In genomic region chr14:24757302-24757701, GRCm38 (mm10) we compare ENCODE assay signal across 15 mouse cellular contexts.
DNase-seq lines count a peak whose midpoint lies in the region; ATAC-seq and TF ChIP-seq lines count a peak whose summit lies in the region.
"Had no signal": no experiment of that assay in that cellular context is flagged by ENCODE, and none has a peak within 500 bp of the region (broad histone marks: within the 10 kb centered on the region; RNA-seq: fewer than 3 reads in every experiment).

No protein-coding gene starts in this region.

- 86% methylated on average over 1 of the region's 1 CpGs for whole genome bisulfite sequencing in kidney, embryonic 15.5 days
- WGBS in kidney, embryonic 14.5 days = 80% methylated on average over 1 of the region's 1 CpGs

- no peak overlapping the region for H3K9ac ChIP-seq in kidney, embryonic 15.5 days
- H3K9ac ChIP-seq in kidney, embryonic 14.5 days (ENCODE audit: low read depth, low read length) = no peak overlapping the region

- H3K4me3 ChIP-seq in gastrocnemius, adult 2 months = no peak overlapping the region
- no peak overlapping the region for H3K4me3 ChIP-seq in kidney, embryonic 15.5 days (replicated peaks)
- no peak overlapping the region for H3K4me3 ChIP-seq in kidney, embryonic 14.5 days (ENCODE audit: low read length)
- H3K4me3 ChIP-seq: myocyte had no signal

- intact Hi-C loops in gastrocnemius, adult 2 months (cut with DNase I) = no loop called here

- no peaks in the 10 kb centered on the region for H3K9me3 ChIP-seq in kidney, embryonic 15.5 days (replicated peaks)
- H3K9me3 ChIP-seq in kidney, embryonic 14.5 days (ENCODE audit: control insufficient read depth, low read length) = no peaks in the 10 kb centered on the region

- H3K27ac ChIP-seq in gastrocnemius, adult 2 months = peak overlapping the region; percentile 62; the same call in 1 of the 2 replicates
- 0 out of 2 replicates have a peak overlapping the region, but pooled peaks have one; percentile 13 for H3K27ac ChIP-seq in kidney, embryonic 15.5 days
- H3K27ac ChIP-seq in kidney, embryonic 14.5 days (ENCODE audit: low read depth, low read length) = no peak overlapping the region

- H3K27me3 ChIP-seq in kidney, embryonic 15.5 days = no peaks in the 10 kb centered on the region
- H3K27me3 ChIP-seq in kidney, embryonic 14.5 days (ENCODE audit: control insufficient read depth, insufficient read depth, low read length) = no peaks in the 10 kb centered on the region

- TF ChIP-seq CTCF in gastrocnemius, adult 2 months (IDR thresholded peaks at IDR 0.05) = no peak

- no peak overlapping the region for H3K4me2 ChIP-seq in kidney, embryonic 15.5 days
- no peak overlapping the region for H3K4me2 ChIP-seq in kidney, embryonic 14.5 days (replicated peaks; ENCODE audit: low read depth, low read length)

- H3K4me1 ChIP-seq in kidney, embryonic 15.5 days = peaks cover 4% of the 10 kb centered on the region; the same call in 1 of the 2 replicates
- H3K4me1 ChIP-seq in kidney, embryonic 14.5 days (ENCODE audit: control insufficient read depth, insufficient read depth, low read length) = 0 out of 2 replicates have a peak, but pooled peaks cover 2% of the 10 kb centered on the region

- no peak for DNase-seq in gastrocnemius, adult 2 months
- DNase-seq in gastrocnemius, postnatal 25 days = no peak
- DNase-seq in right cerebral cortex, postnatal 14 days = peak; percentile 35
- no peak for DNase-seq in right cerebral cortex, adult 2 months (ENCODE audit: low spot score in 2 of 2)
- DNase-seq in lung, postnatal 36 days = peak; percentile 44
- DNase-seq in testis, postnatal 14 days (ENCODE audit: low spot score) = no peak
- DNase-seq: cerebellum, adult 2 months; kidney, adult 18-20 months; liver; thymus, adult 18-20 months had no signal

- H3K36me3 ChIP-seq in kidney, embryonic 15.5 days = no peaks in the 10 kb centered on the region
- no peaks in the 10 kb centered on the region for H3K36me3 ChIP-seq in kidney, embryonic 14.5 days (ENCODE audit: control insufficient read depth, insufficient read depth, low read length)

- no peak for ATAC-seq in kidney, embryonic 15.5 days (replicated peaks; ENCODE audit: low FRiP score)
- no peak for ATAC-seq in kidney, embryonic 14.5 days (ENCODE audit: low FRiP score, low TSS enrichment)
- ATAC-seq: CD4-positive, CD25-positive, alpha-beta regulatory T cell, adult 4 months; forebrain, embryonic 16.5 days had no signal

Comparison
In these comparisons a context has a peak if more than half of its experiments do, and no peak if none do; other contexts are left out.
1. DNase-seq: peak in right cerebral cortex, postnatal 14 days (single experiment) and lung, postnatal 36 days (single experiment); none in gastrocnemius, adult 2 months (single experiment), gastrocnemius, postnatal 25 days (single experiment), right cerebral cortex, adult 2 months (0 of 2) and testis, postnatal 14 days (single experiment).